Mouse (Mus musculus) lung, adult 10 weeks (tissue): ENCODE data around the gene Zscan29. TPM values are rescaled to one million over a fixed set of nuclear protein-coding genes. Genes with fewer than 3 reads are reported as not detected.

Experiments used
- polyA plus RNA-seq: library from polyadenylated mRNA; stranded (reverse); fragments of 350-450 nt; fragmentation: Illumina TruSeq; extraction: RNeasy Lipid Tissue Mini Kit (QIAGEN cat#74804); gene quantifications from one replicate; pipeline ENCODE4 v1.2.3, GENCODE M21; 2014; ENCODE audit warnings: low read depth, low replicate concordance; ENCODE audit not compliant: insufficient read depth

The Zscan29 gene
- 6.5 TPM for polyA plus RNA-seq

GRCm38 (mm10) chr2:121170980-121171742 lies at the start of gene Zscan29:
Gene Zscan29, minus strand, starts transcription at chr2:121171125.

GRCm38 (mm10) chr2:121170481-121170971 lies 399 bp downstream of the Zscan29 start, which contains the start of gene Tubgcp4:
Gene Tubgcp4, plus strand, starts transcription at chr2:121170654.

GRCm38 (mm10) chr2:121140018-121140882 lies 30.7 kb downstream of the Zscan29 start, which contains the start of the genes Adal and Lcmt2:
Gene Adal, plus strand, starts transcription at chr2:121140428.
Gene Lcmt2, minus strand, starts transcription at chr2:121140653.

GRCm38 (mm10) chr2:121109695-121110094 lies 61.2 kb downstream of the Zscan29 start, which contains the start of gene Tgm7:
Gene Tgm7, minus strand, starts transcription at chr2:121109795.

Other genes starting within 250 kb of the Zscan29 start
- gene Ubr1, start 200.4 kb downstream of the Zscan29 start, polyA plus RNA-seq: 8.3 TPM
- 8.6 TPM for gene Tmem62, start 194.1 kb downstream of the Zscan29 start, polyA plus RNA-seq
- gene Ccndbp1, start 162.7 kb downstream of the Zscan29 start, polyA plus RNA-seq: 45.0 TPM
- not detected for gene Epb42, start 134.1 kb downstream of the Zscan29 start, polyA plus RNA-seq
- gene Tgm5, start 85.3 kb downstream of the Zscan29 start, polyA plus RNA-seq: not detected
- gene Tgm7, start 61.3 kb downstream of the Zscan29 start, polyA plus RNA-seq: not detected
- 4.8 TPM for gene Adal, start 30.7 kb downstream of the Zscan29 start, polyA plus RNA-seq
- gene Lcmt2, start 30.5 kb downstream of the Zscan29 start, polyA plus RNA-seq: 7.9 TPM
- gene Tubgcp4, start 471 bp downstream of the Zscan29 start, polyA plus RNA-seq: 7.2 TPM
- gene Trp53bp1, start 100.3 kb upstream of the Zscan29 start, polyA plus RNA-seq: 7.3 TPM
- gene Map1a, start 118.5 kb upstream of the Zscan29 start, polyA plus RNA-seq: 1.7 TPM
- gene Ppip5k1, start 184.3 kb upstream of the Zscan29 start, polyA plus RNA-seq: 10.8 TPM
- 15.9 TPM for gene Ckmt1, start 186.6 kb upstream of the Zscan29 start, polyA plus RNA-seq
- gene Strc, start 216.0 kb upstream of the Zscan29 start, polyA plus RNA-seq: 0.22 TPM
- 250 TPM for gene Pdia3, start 242.7 kb upstream of the Zscan29 start, polyA plus RNA-seq
- 1.3 TPM for gene Catsper2, start 242.7 kb upstream of the Zscan29 start, polyA plus RNA-seq